Mouse (Mus musculus): ENCODE results near the gene Cmya5.

- TF ChIP-seq CTCF (IDR thresholded peaks at IDR 0.05; ENCODE audit: low read depth, low read length) (no peak), POLR2A (IDR thresholded peaks at IDR 0.05; ENCODE audit: extremely low read depth, insufficient read depth, low read length) (no peak)
These were observed 144.7 kb downstream of the Cmya5 start for GRCm38 (mm10) chr13:92999860-93000259.

Data from liver, adult 2 months (tissue).